Mouse (Mus musculus): ENCODE measurements around the gene Sf3a2.

Gene Sf3a2

DNA sequence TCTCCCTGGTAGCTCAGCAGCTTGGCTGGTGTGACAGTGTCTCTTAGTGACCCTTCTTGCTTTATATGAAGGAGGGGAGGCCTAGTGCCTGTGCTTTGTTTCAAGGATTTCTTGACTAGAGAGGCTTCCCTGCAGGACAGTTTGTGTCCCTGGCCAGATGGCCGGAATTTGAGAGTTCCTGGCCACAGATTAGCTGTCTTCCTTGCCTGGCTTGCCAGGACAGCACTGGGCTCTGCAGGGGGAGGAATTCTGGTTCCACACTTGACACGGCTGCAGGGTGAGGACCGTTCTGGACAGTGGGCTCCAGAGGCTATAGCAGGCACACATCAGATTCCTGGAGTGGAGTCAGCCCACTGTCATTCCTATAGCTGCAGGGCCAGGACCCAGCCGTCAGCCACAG lies 22.3 kb upstream of the Sf3a2 start:
- no peak for DNase-seq (ENCODE audit: low read depth, low spot score)

DNA sequence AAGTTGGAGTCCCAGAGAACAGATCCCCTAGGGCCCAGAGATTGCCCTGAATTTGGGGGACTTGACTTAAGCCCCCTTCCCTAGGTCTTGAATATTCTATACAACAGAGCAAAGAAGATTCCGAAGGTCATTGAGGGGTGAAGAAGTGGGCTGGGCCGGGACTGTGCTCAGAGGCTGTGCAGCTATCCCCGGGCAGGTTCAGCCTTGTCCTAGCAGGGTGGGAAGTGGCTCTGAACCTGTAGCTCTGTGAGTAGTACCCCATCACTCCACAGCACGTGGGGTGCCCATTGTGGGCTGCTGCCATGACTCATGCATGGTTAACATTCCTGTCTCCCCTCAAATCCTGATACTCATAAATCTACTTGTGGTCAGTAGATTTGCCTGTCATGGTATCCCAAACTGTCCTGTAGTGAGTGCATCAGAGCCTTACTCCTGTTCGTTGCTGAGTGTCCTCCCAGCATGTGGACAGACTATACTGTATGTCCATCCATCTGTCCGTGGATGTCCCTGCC lies 21.6 kb upstream of the Sf3a2 start:
- no peak for DNase-seq (ENCODE audit: low read depth, low spot score)

DNA sequence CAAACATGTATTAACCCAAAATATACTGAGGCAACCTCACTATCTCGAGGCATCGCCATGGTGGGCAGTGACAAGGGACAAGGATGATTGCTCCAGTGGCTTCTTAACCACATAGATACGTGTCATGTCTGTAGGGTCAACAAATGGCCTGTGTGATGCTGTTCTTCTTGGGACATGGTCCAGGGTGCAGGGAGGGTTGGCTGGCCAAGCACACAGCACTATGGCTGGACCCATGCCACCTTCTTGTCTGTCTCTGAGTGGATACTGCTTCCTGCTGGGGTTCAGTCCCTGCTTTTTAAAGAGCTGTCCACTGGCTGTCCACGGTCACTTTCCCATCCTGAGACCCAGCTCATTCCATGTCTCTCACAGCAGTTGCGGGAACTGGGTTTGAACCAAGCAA lies 20.9 kb upstream of the Sf3a2 start:
- no peak for DNase-seq (ENCODE audit: low read depth, low spot score)

DNA sequence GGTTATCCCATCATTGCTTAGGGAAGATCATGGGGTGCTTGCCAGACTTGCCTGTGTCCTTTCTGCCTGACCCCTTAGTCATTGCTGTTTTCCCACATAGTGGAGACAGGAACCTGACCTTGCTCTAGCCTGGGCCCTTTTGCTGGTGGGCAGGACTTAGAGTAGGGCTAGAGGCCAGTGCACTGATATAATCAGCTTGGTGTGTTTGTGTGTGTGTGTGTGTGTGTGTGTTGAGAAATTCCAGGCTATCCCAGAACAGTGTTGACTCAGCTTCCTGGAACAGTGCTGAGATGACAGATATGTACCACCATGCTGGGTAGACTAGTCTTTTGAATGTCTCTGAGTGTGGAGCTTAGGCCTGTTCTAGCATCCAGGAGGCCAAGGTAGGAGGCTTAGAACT lies 18.4 kb upstream of the Sf3a2 start:
- no peak for DNase-seq (ENCODE audit: low read depth, low spot score)

DNA sequence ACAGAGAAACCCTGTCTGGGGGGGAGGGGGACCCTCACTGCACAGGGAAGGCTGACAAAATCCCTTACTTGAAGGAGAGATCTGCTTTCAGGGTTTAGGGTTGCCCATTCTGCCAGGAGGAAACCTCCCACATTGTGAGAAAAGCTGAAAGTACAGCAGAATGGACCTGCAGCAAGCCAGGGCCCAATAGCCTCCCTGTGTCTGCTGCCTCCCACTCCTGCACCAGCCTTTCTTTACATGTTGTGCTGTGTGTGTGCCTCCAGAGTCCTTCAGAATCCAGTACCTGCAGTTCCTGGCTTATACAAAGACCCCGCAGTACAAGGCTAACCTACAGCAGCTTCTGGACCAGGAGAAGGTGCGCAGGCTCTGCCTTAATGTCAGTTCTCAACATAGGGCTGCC lies 13.7 kb upstream of the Sf3a2 start:
- DNase-seq (ENCODE audit: low read depth, low spot score) = no peak

DNA sequence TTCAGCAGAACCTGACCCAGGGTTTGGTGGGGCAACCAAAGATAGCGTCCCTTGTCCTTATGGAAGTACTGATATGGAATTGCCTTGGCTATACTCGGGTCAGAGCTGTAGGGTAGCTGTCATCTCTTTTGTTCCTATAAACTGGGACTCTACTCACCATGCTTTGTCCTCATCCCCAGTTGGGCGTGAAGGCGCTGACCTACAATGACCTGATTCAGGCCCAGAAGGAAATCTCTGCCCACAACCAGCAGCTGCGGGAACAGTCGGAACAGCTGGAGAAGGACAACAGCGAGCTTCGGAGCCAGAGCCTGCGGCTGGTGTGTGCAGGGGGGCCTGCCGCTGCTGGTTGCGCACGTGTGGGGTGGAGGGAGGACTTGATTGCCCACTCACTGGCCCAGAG lies 13.1 kb upstream of the Sf3a2 start:
- DNase-seq (ENCODE audit: low read depth, low spot score) = no peak

DNA sequence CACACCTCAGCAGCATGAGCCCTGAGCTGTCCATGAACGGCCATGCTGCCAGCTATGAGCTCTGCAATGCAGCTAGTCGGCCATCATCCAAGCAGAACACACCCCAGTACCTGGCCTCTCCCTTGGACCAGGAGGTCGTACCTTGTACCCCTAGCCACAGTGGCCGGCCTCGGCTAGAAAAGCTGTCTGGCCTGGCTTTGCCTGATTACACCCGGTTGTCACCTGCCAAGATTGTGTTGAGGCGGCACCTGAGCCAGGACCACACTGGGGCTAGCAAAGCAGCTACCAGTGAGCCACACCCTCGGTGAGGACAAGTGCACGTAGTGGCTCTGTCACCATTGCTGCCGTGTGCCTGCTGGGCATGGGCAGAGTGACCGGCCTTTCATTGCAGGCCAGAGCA lies 12.0 kb upstream of the Sf3a2 start:
- DNase-seq (ENCODE audit: low read depth, low spot score) = no peak

DNA sequence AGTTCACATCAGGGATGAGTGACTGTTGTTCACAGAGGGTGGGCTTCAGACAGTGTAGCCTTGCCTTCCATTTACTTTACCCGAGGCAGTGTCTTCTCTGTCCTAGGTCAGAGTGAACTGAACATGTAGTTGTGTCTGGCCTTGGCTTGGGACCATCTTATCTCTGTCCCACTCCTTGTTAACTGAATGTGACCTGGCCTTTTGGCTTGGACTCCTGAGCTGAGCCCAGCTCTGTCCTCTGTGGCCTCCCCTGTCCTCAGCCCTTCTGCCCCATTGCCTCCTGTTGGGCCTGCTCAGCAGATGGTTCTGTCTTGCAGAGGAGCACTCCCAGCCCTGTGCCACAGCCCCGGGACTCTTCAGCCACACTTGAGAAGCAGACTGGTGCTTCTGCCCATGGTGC lies 10.5 kb upstream of the Sf3a2 start:
- no peak for DNase-seq (ENCODE audit: low read depth, low spot score)

DNA sequence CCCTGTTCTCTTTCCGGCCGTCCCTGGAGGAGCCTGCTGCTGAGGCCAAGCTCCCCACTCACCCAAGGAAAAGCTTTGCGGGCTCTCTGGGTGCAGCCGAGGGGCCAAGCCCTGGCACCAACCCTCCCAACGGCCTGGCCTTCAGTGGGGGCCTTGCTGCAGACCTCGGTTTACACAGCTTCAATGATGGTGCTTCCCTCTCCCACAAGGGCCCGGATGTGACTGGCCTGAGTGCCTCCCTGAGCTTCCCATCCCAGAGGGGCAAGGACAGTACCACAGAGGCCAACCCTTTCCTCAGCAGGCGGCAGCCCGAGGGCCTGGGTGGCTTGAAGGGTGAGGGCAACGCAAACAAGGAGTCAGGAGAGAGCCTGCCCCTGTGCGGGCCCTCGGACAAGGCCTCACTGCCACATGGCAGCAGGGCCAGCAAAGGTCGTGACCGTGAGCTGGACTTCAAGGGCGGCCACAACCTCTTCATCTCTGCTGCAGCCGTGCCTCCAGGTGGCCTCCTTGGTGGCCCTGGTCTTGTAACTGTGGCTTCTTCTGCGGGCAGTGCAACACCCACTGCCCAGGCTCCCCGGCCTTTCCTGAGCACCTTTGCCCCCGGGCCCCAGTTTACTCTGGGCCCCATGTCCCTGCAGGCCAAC lies 7.1 kb upstream of the Sf3a2 start:
- DNase-seq (ENCODE audit: low read depth, low spot score) = no peak

DNA sequence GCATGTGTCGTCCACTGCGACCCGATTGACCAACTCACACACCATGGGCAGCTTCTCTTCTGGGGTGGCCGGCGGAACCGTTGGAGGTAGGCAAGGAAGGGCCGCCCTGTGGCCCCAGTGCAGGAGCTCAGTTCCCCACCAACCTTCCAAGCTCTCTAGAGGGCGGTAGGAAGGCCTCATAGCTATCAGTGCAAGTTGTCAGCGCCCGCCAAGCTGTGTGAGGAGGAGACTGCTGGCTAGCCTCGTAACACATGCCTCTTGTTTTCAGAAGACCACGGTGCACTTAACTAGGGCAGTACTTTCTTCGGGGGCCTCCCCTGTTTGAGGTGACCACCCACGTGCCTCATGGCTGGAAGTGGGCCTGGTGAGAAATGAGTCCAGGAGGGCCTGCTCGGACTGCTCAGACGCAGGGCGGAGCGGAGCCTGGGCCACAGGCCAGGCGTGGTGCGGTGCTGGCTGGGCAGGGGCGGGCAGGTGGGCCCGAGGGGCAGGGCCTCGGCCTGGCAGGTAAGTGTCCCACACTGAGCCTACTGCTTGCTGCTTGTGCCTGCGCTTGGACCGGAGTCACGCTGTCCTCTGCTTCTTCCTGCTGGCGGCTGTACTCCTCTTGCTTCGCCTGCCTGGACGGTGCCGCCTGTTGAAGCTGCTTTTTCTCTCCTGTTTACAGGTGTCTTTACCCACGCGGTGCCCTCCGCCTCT lies 6.4 kb upstream of the Sf3a2 start:
- DNase-seq (ENCODE audit: low read depth, low spot score) = no peak

DNA sequence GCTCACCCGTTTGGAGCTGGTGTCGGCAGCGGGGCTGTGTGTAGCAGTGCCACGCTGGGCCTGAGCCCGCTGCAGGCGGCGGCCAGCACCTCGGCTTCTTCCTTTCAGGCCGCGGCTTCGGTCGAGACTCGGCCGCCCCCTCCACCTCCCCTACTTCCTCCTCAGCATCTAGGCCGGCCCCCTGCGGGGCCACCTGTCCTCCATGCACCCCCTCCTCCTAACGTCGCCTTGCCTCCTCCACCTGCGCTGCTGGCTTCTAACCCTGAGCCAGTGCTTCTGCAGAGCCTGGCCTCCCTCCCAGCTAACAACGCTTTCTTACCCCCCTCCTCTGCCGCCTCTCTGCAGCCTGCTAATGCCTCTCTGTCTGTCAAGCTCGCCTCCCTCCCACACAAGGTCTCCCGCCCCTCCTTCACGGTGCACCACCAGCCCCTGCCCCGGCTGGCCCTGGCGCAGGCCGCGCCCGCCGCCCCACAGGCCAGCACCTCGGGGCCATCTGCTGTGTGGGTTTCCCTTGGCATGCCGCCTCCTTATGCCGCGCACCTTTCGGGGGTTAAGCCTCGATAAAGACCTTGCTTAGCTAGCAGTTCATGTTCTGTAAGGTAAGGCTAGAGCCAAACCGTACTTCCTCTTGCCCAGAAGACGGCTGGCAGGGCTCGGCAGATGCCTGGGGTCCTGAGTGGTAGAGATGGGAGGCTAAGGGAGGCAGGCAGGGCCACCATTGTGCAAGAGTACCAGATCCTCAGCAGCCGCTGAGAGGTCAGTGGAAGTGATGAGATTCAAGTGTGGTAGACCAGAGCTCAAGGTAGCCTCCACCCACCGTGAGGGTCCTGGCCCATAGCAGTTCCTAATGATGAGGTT lies 5.6 kb upstream of the Sf3a2 start:
- DNase-seq (ENCODE audit: low read depth, low spot score) = no peak

DNA sequence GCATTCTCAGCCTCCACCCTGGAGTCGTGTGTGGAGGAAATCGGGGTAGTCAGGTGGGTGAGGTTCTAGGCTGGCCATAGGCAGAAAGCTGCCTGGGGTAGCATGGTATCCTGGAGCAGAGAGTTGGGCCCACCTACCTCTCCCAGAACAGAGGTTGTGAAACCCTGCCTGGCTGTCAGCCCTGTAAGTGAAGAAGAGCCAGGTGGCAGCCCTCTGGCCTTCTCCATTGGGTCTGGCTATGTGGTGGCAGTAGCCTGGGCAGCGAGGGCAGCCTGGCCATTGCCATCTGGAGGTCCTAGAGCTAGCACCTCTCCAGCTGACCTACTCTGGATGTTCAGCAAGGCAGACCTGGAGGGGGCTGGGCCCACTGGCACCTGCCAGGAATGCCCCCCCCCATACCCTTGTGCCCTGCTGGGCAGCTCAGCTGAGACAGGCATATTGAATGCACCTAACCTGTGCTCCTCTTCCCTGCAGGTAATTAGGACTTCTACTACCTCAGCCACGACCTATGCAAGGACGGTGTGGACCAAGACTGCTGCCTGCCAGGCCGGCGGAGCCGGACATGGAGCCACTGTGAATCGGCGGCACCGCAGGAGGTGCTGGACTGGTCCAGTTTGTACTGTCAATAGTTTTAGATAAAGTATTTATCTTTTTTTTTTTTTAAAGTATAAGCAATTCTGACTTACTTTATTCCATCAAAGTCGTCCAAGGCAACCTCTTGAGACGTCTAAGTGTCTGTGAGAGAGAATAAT lies 4.8 kb upstream of the Sf3a2 start:
- no peak for DNase-seq (ENCODE audit: low read depth, low spot score)

DNA sequence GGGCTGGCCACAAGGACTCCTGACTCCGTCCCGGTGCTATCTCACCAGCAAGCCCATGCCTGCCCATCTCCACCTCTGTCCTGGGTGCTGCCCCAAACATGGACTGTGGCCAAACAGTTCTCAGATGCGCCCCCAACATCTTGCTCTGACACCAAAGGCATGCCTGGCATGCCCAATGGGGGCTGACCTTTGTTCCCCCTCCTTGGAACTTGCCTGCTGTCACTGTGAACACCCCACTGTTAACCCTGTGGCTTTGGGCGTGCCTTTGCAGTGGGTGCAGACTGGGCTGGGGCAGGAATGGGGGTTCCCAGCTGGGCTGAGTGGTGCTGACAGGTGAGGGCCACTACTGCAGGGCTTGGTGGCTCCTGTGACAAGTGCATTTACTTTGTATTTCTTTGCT lies 4.2 kb upstream of the Sf3a2 start:
- DNase-seq (ENCODE audit: low read depth, low spot score) = no peak

DNA sequence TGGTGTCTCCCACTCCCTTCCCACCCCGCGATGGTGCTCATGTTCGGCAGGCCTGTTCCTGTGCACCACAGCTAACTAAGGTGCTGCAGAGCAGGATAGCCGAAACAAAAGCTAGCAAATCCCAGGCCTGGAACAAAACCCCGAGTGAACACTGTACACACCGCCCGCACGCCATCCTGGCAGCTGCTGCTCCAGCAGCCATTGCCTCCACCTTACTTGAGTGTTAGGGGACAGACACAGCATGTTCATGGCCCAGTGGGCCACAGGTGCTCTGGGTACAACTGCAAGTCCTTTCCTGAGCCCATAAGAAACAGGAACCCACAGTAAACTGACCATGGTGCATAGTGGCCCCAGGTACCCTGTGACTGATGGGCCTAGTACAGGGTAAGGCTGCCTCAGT lies 3.2 kb upstream of the Sf3a2 start:
- no peak for DNase-seq (ENCODE audit: low read depth, low spot score)

DNA sequence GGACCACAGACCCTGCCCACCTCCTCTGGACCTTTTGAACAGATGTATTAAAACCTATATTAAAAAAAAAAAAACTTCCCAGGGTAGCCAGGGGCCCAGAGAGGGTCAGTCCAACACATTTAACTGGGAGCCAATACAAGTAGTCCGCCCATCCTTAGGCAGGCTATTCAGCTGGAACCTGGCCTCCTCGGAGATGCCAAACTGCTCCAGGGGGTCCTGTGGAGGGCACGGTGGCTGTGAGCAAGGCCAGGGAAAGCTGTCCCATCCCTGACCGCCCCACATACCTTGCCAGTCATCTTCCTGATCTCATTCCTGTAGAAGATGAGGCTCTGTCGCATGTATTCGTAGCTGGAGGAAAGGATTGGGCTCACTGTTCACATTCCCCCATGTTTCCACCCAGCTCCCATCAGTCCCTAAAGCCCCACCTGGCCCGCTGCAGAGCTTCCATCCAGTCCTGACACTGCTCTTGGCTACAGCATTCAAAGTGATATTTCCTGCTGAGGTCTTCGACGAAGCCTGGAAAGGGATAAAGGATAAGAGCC lies 1.6 kb upstream of the Sf3a2 start:
- DNase-seq (ENCODE audit: low read depth, low spot score) = no peak

DNA sequence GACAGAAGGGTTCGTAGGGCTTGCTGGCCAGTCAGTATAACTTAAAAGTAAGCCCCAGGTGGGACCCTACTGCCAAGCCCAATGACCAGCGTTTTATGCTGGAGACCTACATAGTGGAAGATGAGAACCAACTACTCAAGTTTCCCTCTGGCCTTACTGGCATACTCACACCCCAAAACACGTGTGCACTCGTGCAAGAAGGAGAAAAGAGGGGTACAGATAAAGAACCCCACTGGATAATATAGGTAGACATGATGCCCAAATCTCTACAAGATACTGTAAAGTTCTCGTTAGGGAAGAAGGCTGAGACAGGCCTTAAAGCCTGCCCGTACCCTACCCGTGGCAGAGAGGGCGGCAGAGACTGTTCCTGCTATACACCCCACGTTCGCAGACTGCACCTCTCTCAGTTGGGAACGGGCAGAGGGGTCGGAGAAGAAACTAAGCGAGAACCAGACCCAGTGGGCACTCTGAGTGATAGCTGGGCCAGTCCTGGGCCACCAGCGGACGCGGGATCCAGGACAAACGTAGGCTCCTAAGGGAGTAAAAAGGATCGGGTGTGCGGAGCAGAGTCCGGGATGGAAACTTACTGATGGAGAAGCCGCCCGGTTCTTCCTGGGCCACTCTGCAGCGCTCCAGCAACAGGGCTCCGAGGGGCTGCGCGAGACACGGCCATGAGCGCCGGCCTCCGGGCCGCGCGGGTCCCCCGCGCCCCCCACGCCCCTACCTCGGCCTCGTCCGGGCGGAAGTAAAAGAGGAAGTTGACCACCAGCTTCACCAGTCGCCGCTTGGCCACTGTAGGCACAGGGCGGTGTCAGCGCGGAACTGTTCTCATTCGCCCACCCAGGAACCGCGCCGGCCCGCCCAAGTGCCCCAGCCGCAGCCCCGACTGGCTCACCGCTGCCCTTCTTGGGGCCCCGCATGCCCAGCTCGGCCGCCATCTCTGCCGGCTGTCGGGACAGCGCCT lies 530 bp upstream of the Sf3a2 start:
- DNase-seq (ENCODE audit: low read depth, low spot score) = no peak

DNA sequence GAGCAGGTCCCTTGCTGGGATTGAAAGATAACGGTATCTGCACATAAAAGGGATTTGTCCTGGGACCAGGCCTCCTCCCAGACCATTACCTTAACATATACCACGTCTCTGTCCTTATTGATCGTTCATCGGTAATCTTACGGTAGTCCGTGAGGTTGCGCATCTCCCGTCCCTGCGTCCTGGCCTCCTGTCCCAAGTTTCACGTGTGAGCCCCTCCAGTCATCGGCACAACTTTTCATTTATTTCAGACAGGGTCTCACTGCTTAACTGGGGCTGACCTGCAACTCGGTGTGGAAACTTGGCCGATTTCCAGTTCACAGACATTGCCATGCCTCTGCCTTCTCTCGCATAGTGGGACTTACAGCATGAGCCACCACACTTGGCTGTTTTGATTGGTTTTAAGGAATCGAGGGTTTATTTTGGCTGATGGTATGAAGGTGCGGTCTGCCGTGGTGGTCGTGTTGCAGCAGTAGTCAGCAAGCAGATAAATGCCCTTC lies 1.1 kb downstream of the Sf3a2 start:
- DNase-seq (ENCODE audit: low read depth, low spot score) = no peak

DNA sequence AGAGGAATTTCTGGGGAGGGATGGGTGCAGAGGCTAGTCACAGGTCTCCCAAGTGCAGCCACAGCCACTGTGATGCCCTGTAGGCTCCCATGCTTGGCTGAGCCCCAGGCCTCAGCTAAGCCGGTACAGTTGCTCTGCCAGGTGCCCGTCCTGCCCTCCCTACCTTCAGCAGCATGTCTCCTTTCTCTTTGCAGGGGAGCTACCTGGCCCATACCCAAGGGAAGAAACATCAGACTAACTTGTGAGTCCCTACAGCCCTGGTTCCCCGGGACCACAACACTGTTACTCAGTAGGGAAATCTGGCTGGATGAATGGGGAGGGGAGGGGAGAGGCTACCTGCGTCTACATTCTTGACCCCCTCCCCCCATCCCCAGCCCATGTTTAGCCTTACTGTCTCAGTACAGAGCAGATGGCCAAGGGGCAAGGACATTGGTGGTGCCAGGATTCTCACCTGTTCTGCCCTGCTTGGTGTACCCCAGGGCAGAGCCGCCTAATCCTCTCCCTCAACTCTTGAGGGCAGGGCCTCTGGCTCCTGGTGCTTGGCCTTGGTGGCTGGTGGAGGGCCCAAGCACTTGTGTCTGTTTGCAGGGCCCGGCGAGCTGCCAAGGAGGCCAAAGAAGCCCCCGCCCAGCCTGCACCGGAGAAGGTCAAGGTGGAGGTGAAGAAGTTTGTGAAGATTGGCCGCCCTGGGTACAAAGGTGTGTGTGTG lies 4.4 kb downstream of the Sf3a2 start:
- DNase-seq (ENCODE audit: low read depth, low spot score) = no peak

DNA sequence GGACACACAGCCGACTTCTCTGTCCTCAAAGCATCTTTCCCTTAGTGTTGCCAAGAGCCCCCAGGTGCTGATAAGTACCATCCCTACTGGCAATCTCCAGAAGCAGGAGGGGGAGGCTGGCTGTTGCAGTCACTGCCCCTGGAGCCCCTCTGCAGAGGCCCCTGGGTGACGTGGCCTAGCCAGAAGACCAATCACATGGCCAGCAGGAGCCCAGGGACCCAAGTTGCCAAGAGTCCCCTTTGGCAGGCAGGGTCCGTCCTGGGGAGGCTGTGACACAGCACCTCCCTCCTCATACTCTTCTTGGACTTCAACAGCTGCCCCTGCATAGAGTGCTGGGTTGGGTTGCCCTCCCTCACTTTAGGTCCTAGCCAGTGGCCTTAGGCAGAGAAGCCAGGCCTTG lies 5.0 kb downstream of the Sf3a2 start:
- DNase-seq (ENCODE audit: low read depth, low spot score) = no peak

DNA sequence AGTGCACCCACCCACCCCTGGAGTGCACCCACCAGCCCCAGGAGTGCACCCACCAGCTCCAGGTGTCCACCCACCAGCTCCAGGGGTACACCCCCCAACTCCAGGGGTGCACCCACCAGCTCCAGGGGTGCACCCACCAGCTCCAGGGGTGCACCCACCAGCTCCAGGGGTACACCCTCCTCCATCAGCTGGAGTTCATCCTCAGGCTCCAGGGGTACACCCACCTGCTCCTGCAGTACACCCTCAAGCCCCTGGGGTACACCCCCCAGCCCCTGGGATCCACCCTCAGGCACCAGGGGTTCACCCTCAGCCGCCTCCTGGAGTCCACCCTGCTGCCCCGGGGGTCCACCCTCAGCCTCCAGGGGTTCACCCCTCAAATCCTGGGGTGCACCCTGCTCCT lies 6.3 kb downstream of the Sf3a2 start:
- DNase-seq (ENCODE audit: low read depth, low spot score) = no peak
